ENCODE assay signal across 16 mouse cellular contexts in genomic region chr6:85356682-85357465, GRCm38 (mm10). TPM values are rescaled to one million over a fixed set of nuclear protein-coding genes. Genes with fewer than 3 reads are reported as not detected.
DNase-seq lines count a peak whose midpoint lies in the region; ATAC-seq and TF ChIP-seq lines count a peak whose summit lies in the region.
"Had no signal": no experiment of that assay in that cellular context is flagged by ENCODE, and none has a peak within 500 bp of the region (broad histone marks: within the 10 kb centered on the region; RNA-seq: fewer than 3 reads in every experiment).

No protein-coding gene starts in this region.

- no peak for TF ChIP-seq POLR2A in myocyte (IDR thresholded peaks at IDR 0.05; ENCODE audit: insufficient read length, low read depth)

- no peak overlapping the region for H3K9ac ChIP-seq in heart, embryonic 15.5 days
- H3K9ac ChIP-seq in kidney, postnatal 0 days (ENCODE audit: low read depth, low read length) = no peak overlapping the region
- H3K9ac ChIP-seq in stomach, embryonic 14.5 days (replicated peaks; ENCODE audit: low read depth, low read length) = no peak overlapping the region
- H3K9ac ChIP-seq in stomach, postnatal 0 days (ENCODE audit: low read length) = no peak overlapping the region
- H3K9ac ChIP-seq: forebrain, embryonic 12.5 days; liver, postnatal 0 days had no signal

- H3K79me2 ChIP-seq in myocyte (ENCODE audit: control insufficient read depth, insufficient read depth) = no peaks in the 10 kb centered on the region

- H3K9me3 ChIP-seq in heart, embryonic 15.5 days (replicated peaks) = no peaks in the 10 kb centered on the region
- no peaks in the 10 kb centered on the region for H3K9me3 ChIP-seq in kidney, postnatal 0 days (replicated peaks; ENCODE audit: low read length)
- H3K9me3 ChIP-seq in stomach, embryonic 14.5 days (ENCODE audit: control insufficient read depth, low read depth, low read length) = no peaks in the 10 kb centered on the region
- no peaks in the 10 kb centered on the region for H3K9me3 ChIP-seq in stomach, postnatal 0 days (ENCODE audit: control insufficient read depth, low read length)
- H3K9me3 ChIP-seq: forebrain, embryonic 12.5 days had no signal

- DNase-seq in heart, postnatal 4 days = no peak
- DNase-seq in kidney, postnatal 0 days (ENCODE audit: low spot score) = no peak
- DNase-seq in kidney, adult 11 months = no peak
- no peak for DNase-seq in stomach, postnatal 0 days (ENCODE audit: low spot score)
- DNase-seq in left cerebral cortex, postnatal 36 days (ENCODE audit: low spot score in 2 of 2) = no peak
- DNase-seq: cerebellum, postnatal 25 days; gastrocnemius, postnatal 25 days; kidney, adult 9 months; layer of hippocampus, postnatal 36 days; liver; liver, postnatal 0 days; thymus, adult 2 months had no signal

- 22% methylated on average over 4 of the region's 4 CpGs for WGBS in heart, embryonic 15.5 days
- 57% methylated on average over 4 of the region's 4 CpGs for WGBS in kidney, postnatal 0 days
- 61% methylated on average over 4 of the region's 4 CpGs for WGBS in stomach, embryonic 14.5 days
- WGBS in stomach, postnatal 0 days = 62% methylated on average over 4 of the region's 4 CpGs

- no peaks in the 10 kb centered on the region for H3K36me3 ChIP-seq in heart, embryonic 15.5 days
- H3K36me3 ChIP-seq in kidney, postnatal 0 days (ENCODE audit: insufficient read depth, low read length) = no peaks in the 10 kb centered on the region
- H3K36me3 ChIP-seq in stomach, embryonic 14.5 days (ENCODE audit: control insufficient read depth, insufficient read depth, low read length) = no peaks in the 10 kb centered on the region
- no peaks in the 10 kb centered on the region for H3K36me3 ChIP-seq in stomach, postnatal 0 days (ENCODE audit: control insufficient read depth, insufficient read depth, low read length)
- no peaks in the 10 kb centered on the region for H3K36me3 ChIP-seq in myocyte (ENCODE audit: control insufficient read depth, insufficient read depth)
- H3K36me3 ChIP-seq: forebrain, embryonic 12.5 days had no signal

- TF ChIP-seq EP300 in stomach, postnatal 0 days (optimal IDR thresholded peaks at IDR 0.05) = no peak

- intact Hi-C loops in left cerebral cortex, postnatal 36 days (cut with DNase I) = no loop called here

- peak; percentile 15; the same call in 1 of the 2 replicates for ATAC-seq in heart, embryonic 15.5 days (replicated peaks; ENCODE audit: insufficient number of reproducible peaks, insufficient read depth, low FRiP score, low read depth)
- ATAC-seq in kidney, postnatal 0 days (replicated peaks; ENCODE audit: low FRiP score, low read depth) = no peak
- no peak for ATAC-seq in stomach, embryonic 14.5 days (ENCODE audit: insufficient number of reproducible peaks, insufficient read depth, low FRiP score, low read depth)
- no peak for ATAC-seq in stomach, postnatal 0 days (ENCODE audit: low FRiP score, low TSS enrichment)
- ATAC-seq: liver, postnatal 0 days had no signal

- H3K4me2 ChIP-seq in heart, embryonic 15.5 days = peak overlapping the region; percentile 19
- no peak overlapping the region for H3K4me2 ChIP-seq in kidney, postnatal 0 days (ENCODE audit: low read length)
- no peak overlapping the region for H3K4me2 ChIP-seq in stomach, embryonic 14.5 days (replicated peaks; ENCODE audit: low read depth, low read length)
- no peak overlapping the region for H3K4me2 ChIP-seq in stomach, postnatal 0 days (replicated peaks; ENCODE audit: low read depth)
- H3K4me2 ChIP-seq in myocyte (ENCODE audit: low read depth) = no peak overlapping the region
- H3K4me2 ChIP-seq: forebrain, embryonic 12.5 days had no signal

- H3K4me1 ChIP-seq in heart, embryonic 15.5 days (replicated peaks) = peaks cover 42% of the 10 kb centered on the region
- no peaks in the 10 kb centered on the region for H3K4me1 ChIP-seq in kidney, postnatal 0 days (replicated peaks; ENCODE audit: insufficient read depth, low read length)
- no peaks in the 10 kb centered on the region for H3K4me1 ChIP-seq in stomach, embryonic 14.5 days (ENCODE audit: control insufficient read depth, insufficient read depth, low read length)
- H3K4me1 ChIP-seq in stomach, postnatal 0 days (replicated peaks; ENCODE audit: control insufficient read depth, insufficient read depth) = no peaks in the 10 kb centered on the region
- H3K4me1 ChIP-seq: forebrain, embryonic 12.5 days had no signal

- TF ChIP-seq CTCF in kidney, postnatal 0 days (IDR thresholded peaks at IDR 0.05; ENCODE audit: low read depth) = no peak
- no peak for TF ChIP-seq CTCF in stomach, postnatal 0 days (IDR thresholded peaks at IDR 0.05; ENCODE audit: low read depth)

- H3ac ChIP-seq in myocyte (ENCODE audit: control insufficient read depth, insufficient read length) = no peak overlapping the region

- peak overlapping the region; percentile 86 for H3K27ac ChIP-seq in heart, embryonic 15.5 days
- peak overlapping the region; percentile 36; the same call in 1 of the 2 replicates for H3K27ac ChIP-seq in kidney, postnatal 0 days
- peak overlapping the region; percentile 21; the same call in 1 of the 2 replicates for H3K27ac ChIP-seq in stomach, embryonic 14.5 days (ENCODE audit: low read length)
- no peak overlapping the region for H3K27ac ChIP-seq in stomach, postnatal 0 days (replicated peaks)
- H3K27ac ChIP-seq: forebrain, embryonic 12.5 days had no signal

- H3K4me3 ChIP-seq in heart, embryonic 15.5 days = no peak overlapping the region
- H3K4me3 ChIP-seq in kidney, postnatal 0 days (replicated peaks; ENCODE audit: low read depth, low read length) = no peak overlapping the region
- H3K4me3 ChIP-seq in stomach, embryonic 14.5 days (ENCODE audit: low read depth, low read length) = no peak overlapping the region
- no peak overlapping the region for H3K4me3 ChIP-seq in stomach, postnatal 0 days (ENCODE audit: low read depth, low read length)
- H3K4me3 ChIP-seq in myocyte = no peak overlapping the region
- H3K4me3 ChIP-seq: forebrain, embryonic 12.5 days had no signal

- H3K27me3 ChIP-seq in heart, embryonic 15.5 days = no peaks in the 10 kb centered on the region
- H3K27me3 ChIP-seq in kidney, postnatal 0 days (ENCODE audit: insufficient read depth, low read length) = no peaks in the 10 kb centered on the region
- no peaks in the 10 kb centered on the region for H3K27me3 ChIP-seq in stomach, embryonic 14.5 days (ENCODE audit: control insufficient read depth, insufficient read depth, low read length)
- no peaks in the 10 kb centered on the region for H3K27me3 ChIP-seq in stomach, postnatal 0 days (ENCODE audit: control insufficient read depth, insufficient read depth, low read length)
- no peaks in the 10 kb centered on the region for H3K27me3 ChIP-seq in myocyte (ENCODE audit: control insufficient read depth, insufficient read depth, insufficient read length)
- H3K27me3 ChIP-seq: forebrain, embryonic 12.5 days had no signal

TF ChIP-seq in myocyte, 11 proteins besides CTCF, POLR2A, EP300 and RAD21:
- peak; percentile 8 for TF ChIP-seq USF1 (IDR thresholded peaks at IDR 0.05; ENCODE audit: low read depth)
- no peak for TF ChIP-seq TCF12 (IDR thresholded peaks at IDR 0.05; ENCODE audit: insufficient read depth, poor library complexity, severe bottlenecking)
TF ChIP-seq in myocyte: peak in this region for 1.

RNA-seq across cellular contexts. Expression of gene Rab11fip5, which starts 17.6 kb away (rescaled TPM):
- polyA plus RNA-seq in heart, embryonic 15.5 days (2015; fragmentation: Nextera tagmentation; extraction: Ambion mirVana) = 42.3 and 45.3 TPM in 2 replicates
- total RNA-seq in heart, postnatal 4 days (2021) = 10 to 100 TPM; 74.7 to 79.8 TPM
- polyA plus RNA-seq in kidney, postnatal 0 days (2015; fragmentation: Nextera tagmentation; extraction: Ambion mirVana) = 21.0 and 21.2 TPM in 2 replicates
- 8.1 and 8.3 TPM in 2 replicates for polyA plus RNA-seq in stomach, embryonic 14.5 days (2014; fragmentation: Nextera tagmentation; extraction: Ambion mirVana)
- 7.6 and 8.3 TPM in 2 replicates for polyA plus RNA-seq in stomach, postnatal 0 days (2015; fragmentation: Nextera tagmentation; extraction: Ambion mirVana)
- 24.8 TPM for polyA plus RNA-seq in myocyte (2012; fragmentation: generic; extraction: Trizol)
- 10 to 100 TPM; 67.8 to 76.6 TPM for total RNA-seq in left cerebral cortex, postnatal 36 days (2021)

RNA-seq across cellular contexts. Expression of gene Sfxn5, which starts 23.7 kb away (rescaled TPM):
- 3.7 and 4.9 TPM in 2 replicates for polyA plus RNA-seq in heart, embryonic 15.5 days (2015; fragmentation: Nextera tagmentation; extraction: Ambion mirVana)
- total RNA-seq in heart, postnatal 4 days (2021) = 1 to 10 TPM; 3.0 to 3.6 TPM
- polyA plus RNA-seq in kidney, postnatal 0 days (2015; fragmentation: Nextera tagmentation; extraction: Ambion mirVana) = 12.9 and 15.7 TPM in 2 replicates
- 13.0 and 14.0 TPM in 2 replicates for polyA plus RNA-seq in stomach, embryonic 14.5 days (2014; fragmentation: Nextera tagmentation; extraction: Ambion mirVana)
- polyA plus RNA-seq in stomach, postnatal 0 days (2015; fragmentation: Nextera tagmentation; extraction: Ambion mirVana) = 8.4 and 8.9 TPM in 2 replicates
- polyA plus RNA-seq in myocyte (2012; fragmentation: generic; extraction: Trizol) = 2.0 TPM
- total RNA-seq in left cerebral cortex, postnatal 36 days (2021) = 100 to 1,000 TPM; 172 to 183 TPM
